Mouse (Mus musculus) heart, adult 18-20 months (tissue): ENCODE data around the gene Pfas. TPM values are rescaled to one million over a fixed set of nuclear protein-coding genes. Genes with fewer than 3 reads are reported as not detected.

Experiments used
- DNase-seq, 2 experiments: peaks; one replicate each; pipeline ENCODE4 v3.0.0; 2021 to 2022; ENCODE audit warnings: mixed read lengths in 1 of 2
- total RNA-seq, 2 experiments: library from RNA; stranded (reverse); gene quantifications; 2 replicates each; pipeline ENCODE4 v1.2.3; 2021

Pfas gene
- total RNA-seq, 2 experiments from 2014 or later, result 5.4 to 6.2 TPM

DNA sequence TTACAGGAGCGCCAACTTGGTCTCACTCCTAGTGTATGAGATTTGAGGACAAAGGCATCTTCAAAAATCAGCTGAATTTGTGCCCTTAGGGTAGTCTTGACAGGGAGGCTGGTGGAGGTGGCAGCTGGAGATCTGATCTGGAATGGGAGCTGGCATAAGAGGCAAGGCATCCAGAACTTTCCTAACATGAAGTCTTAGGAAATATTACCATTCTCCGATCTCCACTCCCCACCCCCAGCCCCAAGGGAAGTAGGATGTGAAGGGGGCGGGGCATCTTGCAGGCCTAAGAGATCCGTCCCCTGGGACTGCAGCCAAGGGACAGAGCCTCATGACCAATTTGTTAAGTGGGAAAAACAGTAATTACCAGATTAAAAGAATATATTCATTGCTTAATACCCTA lies 38.0 kb downstream of the Pfas start:
- DNase-seq, result peak; percentile 56 to 62

DNA sequence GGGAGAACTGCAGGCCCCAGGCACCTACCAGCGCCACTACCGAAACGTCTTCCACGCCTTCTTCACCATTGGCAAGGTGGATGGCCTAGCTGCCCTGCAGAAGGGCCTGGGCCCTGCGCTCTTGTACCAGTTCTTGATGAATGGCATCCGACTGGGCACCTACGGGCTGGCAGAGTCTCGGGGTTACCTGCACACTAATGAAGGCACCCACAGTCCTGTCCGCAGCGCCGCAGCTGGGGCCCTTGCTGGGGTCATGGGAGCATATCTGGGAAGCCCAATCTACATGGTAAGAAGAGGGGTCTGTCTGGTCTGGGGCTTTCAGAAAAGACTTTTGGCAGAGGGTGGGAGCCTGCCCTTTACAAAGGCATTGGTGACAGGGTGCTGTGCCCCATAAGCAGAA lies 39.5 kb downstream of the Pfas start:
- no peak for DNase-seq

DNA sequence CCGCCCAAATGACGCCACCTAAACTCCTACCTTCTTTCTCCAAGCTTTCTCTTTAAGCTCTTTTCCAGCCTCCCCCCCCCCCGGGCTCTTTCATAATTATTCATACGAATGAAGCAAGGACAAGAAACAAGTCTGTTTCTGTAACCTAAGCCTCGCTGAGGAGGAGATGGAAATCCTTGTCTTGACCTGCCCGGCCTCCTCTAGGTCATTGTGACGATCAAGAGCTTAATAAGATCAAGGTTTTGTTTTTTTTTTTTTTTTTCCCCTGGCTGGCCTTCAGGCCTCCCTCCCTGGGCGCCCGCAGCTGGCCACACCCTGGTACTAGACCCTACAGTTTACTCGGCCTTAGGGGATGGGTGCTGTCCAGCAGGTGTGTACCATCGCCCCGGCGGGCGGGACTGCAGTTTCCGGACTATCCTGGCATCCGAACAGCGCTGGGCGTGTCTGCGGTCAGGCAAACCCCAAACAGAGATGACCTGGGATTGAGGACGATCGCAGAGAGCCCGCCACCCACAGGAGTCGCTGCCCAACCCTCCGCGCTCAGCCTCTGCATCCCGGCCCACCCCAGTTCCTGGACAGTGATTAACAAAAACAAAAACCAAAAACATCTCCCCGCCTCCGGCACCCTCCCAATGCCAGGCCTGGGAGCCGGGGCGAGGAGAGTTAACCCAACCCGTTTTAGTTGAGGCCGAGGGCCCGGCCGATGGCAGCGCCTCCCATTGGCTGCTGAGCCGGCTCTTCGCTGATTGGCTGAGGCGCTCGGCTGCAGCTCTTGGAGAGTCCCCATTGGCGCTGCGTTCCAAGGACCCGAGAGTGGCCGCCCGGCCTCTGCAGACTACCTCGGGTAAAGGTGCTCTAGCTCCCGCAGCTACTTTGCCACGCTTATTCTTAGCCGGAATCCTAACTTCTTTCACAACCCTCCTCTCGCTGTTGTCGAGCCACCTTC lies 40.6 kb downstream of the Pfas start, which contains the start of gene Slc25a35:
Slc25a35 (plus strand) TSS at position 795 of the 946 bp plus-strand sequence.
- peak; percentile 92 to 96 for DNase-seq

DNA sequence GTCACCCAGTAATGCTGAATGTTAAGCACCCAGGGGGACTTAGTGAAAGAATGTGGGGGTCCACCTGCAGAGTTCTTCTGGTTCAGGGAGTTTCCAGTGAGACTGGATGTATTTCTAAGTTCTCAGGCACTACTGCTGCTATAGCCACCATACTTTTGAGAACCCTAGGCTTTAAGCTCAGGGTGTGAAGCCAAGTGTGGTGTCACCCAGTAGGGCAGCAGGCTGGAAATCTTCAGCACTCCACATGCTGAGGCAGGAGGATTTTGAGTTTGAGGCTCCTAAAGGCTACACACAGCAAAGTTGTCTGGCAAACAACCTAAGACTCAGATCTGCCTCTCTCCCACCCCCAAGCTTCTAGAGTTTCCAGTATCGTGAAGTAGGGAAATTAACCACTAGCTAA lies 41.7 kb downstream of the Pfas start:
- DNase-seq, result no peak

DNA sequence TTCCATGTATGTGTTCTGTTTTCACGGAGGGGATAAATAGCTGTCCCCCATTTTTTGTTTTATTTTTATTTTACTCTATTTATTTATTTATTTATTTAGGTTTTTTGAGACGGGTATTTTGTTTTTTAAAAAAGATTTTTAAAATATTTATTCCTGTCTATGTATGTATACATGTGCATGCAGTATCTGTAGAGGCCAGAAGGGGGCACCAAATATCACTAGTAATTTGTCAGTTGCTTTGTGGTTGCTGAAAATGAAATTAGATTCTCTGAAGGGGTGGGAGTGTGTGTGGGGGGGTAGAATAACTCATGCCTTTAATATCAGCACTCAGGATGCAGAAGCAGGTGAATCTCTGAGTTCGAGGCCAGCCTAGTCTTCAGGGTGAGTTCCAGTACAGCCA lies 42.4 kb downstream of the Pfas start:
- DNase-seq, result peak; percentile 60 to 82

DNA sequence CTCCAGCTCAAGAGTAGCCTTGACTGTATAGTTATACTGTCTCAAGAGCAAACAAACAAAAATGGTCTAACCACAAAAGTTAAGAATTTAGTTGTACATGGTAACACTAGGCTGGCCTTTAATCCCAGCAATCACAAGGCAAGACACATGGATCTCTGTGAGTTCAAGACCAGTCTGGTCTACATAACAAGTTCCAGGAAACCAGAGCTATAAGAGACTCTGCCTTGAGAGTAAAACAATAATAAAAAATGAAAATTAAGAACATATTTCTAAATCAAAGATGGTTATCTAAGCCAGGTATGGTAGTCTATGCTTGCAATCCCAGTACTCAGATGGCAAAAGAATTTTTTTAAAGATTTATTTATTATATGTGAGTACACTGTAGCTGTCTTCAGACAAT lies 43.2 kb downstream of the Pfas start:
- DNase-seq, result no peak

DNA sequence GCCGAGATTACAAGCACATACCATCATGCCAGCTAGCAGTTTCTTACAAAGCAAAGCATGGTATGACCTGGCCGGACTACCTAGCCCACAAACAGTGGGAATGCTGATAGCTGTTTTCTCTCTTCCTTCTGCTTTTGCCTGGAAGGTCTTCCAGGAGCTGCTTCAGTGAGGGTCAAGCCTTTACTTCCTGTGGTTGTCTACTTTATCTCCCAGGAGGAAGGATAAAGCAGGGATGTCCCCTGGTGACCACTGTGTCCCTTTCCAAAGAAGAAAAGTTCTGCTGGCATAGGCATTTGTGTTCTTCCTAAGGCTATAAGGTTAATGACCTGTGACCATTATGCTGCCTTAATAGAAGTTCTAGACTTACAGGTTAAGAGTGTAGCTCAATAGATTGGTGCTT lies 44.9 kb downstream of the Pfas start:
- DNase-seq, result no peak

DNA sequence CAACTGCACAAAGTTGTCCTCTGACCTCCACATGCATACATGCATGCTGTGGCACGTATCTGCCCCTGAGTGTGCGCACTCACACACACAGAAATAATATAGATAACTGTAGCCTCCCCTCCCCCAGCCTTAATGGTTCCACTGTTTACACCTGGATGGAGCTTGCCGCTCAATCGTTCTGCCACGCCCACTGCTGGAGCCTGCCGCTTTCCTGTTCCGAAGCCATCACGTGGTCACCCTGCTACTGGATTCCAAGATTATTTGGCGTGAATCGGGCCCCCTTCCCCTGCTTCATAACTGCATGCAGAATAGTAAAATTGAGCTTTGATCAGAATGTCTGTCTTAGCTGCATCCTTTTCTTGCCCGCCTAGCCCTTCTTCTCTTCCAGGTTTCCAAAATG lies 46.1 kb downstream of the Pfas start:
- DNase-seq, result peak in 1 of 2 experiments; percentile 20

DNA sequence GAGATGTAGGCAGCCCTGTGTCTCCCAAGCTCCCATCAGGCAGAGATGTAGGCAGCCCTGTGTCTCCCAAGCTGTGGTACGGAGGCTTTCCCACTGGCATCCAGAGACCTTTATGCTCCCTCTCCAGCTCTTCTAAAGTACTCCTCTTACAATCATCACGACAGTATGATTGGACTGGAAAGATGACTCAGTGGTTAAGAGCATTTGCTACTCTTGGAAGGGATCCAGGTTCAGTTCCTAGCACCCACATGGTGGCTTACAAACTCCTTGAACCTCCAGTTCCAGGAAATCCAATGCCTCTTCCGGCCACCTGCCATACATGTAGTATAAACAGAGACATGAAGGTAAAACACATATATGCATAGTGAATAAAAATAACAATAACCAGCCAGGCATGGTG lies 46.7 kb downstream of the Pfas start:
- DNase-seq, result no peak

DNA sequence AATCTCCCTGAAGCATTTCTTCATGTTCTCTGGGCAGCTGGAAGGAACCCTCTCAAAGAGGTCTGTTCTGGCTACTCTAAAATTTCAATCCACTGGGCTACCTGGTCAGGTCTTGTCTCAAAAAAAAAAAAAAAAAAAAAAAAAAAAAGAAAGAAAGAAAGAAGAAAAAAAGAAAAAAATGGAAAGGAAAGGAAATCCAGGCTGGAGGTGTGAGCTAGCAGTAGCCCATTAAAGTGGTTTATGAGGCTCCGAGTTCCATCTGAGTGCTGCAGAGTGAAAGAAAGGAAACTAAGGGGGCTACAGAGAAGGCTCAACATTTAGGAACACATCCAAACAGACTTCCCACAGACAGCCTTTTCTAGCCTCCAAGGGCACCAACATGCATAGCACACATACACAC lies 50.3 kb downstream of the Pfas start:
- no peak for DNase-seq

DNA sequence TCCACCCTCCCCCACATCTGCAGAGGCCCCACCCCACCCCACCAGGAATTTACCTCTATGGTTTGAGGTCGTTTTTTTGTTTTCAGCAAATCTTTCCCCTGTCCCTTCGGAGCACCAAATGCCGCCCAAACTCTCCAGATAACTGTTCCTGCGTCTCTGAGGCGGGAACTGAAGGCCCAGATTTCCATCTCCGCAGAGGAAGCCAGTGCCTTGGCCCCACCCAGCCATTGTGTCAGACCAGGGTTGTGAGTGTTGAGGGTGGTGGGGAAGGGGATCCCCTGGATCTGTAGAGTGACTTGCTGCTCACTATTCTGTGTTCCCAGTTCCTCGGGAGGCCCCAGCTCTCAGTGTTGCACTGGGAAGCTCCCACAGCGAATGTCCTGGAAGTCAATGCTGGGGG lies 51.0 kb downstream of the Pfas start, which contains the start of gene Arhgef15:
Arhgef15 (minus strand) TSS at position 173 of the 400 bp plus-strand sequence.
- peak in 1 of 2 experiments; percentile 65 for DNase-seq

DNA sequence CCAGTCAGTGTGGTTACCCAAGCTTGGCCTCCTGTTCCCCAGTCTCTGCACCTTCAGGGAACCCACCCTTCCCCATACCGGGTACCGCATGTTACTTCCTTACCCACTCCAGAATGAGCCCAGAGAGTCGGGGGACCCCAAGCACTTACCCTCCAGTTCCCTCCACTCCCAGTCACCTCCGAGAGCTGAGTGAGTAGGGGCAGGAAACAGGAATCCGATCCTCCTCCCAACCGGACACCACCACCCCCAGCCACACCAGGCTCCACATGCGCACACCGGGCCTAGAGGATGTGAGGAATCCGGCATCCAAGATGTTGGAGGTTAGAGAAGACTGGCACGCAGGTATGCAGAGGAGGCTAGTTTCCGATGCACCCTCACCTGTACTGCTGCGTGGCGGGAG lies 51.6 kb downstream of the Pfas start:
- peak in 1 of 2 experiments; percentile 74 for DNase-seq

DNA sequence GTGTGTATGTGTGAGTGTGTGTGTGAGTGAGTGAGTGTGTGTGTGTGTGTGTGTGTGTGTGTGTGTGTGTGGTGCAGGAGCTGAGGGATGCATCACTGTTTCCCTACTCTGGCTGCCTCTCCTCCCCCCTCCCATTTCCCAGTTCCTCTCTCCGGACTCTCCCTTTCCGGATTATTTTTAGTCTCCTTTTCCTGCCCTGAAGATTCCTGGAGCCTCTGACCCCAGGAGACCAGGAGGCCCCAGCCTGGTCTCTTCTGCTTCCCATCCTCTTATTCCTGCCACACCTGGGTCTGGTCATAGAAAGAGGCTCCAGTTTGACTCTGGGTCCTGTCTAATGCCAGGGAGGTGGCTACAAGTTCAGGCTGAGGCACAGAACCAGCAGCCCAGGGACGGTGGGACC lies 52.2 kb downstream of the Pfas start:
- DNase-seq, result peak; percentile 58 to 81

DNA sequence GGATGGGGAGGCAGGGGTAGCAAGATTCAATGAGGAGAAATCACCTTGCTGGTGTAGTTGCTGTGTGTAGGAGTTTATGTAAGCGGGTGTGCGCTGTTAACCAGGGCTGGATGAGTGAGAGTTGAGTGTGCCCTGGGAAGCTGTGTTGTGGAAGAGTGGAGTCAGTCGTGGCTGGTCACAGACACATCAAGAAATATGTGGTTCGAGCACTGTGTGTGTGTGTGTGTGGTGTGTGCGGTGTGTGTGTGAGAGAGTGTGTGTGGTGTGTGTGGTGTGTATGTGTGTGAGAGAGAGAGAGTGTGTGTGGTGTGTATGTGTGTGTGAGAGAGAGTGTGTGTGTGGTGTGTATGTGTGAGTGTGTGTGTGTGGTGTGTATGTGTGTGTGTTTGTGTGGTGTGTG lies 52.8 kb downstream of the Pfas start:
- no peak for DNase-seq

DNA sequence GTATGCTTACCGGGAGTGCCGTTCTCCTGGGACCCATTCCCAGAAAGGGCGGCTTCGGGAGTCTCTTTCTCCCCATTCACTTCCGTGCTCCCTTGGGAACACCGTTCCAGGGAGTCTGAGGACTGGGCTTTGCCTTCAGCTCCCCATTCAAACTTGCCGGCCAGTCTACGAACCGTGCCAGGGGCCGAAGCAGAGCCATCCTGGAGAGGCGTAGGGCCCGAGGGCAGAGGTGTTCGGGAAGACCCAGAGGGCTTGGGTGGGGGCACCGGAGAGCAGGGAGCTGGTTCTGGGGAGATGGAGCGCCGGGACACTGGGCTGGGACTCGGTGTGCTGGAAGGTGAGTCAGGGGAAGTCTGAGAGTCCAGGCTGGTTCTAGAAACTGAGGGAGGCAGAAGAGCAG lies 53.9 kb downstream of the Pfas start:
- peak in 1 of 2 experiments; percentile 37 for DNase-seq

DNA sequence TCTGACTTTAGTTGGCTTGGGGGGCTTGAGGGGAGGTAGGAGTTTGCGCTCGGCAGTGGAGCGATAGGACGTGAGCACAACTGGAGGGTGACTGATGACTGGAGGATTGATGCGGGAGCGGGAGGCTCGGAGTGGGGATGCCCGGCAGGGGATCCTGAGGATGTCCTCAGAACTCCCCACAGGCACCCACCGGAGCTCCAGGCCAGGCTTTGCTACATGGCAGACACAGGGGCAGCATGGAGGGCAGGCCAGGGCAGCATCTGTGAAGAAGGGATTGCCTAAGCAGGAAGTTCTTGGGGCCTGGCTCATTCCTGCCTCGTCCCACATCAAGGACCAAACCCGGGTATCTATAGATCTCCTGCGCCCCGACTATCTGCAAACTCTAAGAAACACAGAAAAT lies 54.4 kb downstream of the Pfas start:
- DNase-seq, result no peak

DNA sequence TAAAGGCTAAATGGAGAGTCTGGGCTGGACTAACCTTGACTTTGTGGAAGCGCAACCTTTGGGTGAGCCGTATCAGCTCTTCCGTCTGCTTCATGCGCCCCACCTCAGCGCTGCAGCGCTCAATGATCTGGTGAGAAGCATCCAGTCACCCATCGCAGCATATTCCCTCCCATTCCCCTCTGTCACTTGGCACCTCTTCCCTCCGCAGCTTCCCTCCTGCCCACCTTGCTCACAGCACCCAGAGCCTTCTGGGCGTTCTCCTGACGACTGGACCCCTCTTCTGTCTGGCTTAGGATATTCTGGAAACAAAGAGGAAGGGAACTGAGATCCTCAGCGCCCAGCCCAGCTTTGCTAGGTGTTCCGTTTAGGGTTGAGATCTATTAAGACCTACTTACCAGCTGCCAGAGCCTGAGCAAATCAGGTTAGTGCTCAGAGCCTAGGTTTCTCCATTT lies 60.7 kb downstream of the Pfas start:
- no peak for DNase-seq

DNA sequence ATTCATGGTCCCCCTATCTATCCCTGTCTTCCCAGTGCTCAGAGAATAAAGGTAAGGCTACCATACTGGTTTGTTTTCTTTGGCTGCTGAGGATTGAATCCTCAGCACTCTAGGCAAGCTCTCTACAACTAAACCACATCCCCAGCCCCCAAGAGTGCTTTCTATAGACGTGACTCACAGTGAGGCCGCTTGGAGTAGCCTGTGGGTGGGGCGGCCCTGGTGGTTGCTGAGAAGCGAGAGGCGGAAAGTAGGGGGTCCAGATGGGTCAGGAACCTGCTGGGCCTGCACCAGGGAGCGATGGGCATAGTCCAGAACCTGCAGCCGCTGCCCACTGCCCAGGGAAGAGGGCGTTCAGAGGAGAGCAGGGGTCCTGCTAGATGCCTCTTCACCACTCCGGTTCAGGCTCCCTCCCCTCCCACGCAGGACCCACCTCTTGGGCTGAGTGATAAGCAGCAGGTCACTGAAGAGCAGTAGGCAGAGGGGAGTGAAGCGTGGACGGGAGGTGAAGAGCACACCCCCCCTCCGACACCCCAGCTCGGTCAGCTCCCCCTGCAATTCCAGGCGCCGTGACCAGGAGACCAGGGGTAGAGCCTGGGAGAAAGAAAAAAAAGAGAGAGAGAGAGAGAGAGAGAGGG lies 61.3 kb downstream of the Pfas start:
- no peak for DNase-seq

DNA sequence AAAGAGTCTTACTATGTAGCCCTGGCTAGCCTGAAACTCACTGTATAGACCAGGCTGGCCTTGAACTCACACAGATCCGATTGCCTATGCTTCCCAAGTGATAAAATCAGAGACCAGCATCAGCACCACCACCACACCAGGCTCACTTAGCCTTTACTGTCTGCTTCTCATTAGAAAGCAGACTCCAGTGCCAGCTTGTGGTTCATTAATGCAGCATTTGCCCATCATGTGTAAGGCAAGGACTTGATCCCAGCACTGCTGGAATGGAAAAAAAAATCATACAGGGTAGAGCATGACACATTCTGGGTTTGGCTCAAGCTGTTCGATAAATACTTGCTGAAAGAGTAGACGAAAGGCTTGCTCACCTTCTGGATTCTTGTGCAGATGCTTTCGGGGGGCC lies 62.3 kb downstream of the Pfas start:
- no peak for DNase-seq

DNA sequence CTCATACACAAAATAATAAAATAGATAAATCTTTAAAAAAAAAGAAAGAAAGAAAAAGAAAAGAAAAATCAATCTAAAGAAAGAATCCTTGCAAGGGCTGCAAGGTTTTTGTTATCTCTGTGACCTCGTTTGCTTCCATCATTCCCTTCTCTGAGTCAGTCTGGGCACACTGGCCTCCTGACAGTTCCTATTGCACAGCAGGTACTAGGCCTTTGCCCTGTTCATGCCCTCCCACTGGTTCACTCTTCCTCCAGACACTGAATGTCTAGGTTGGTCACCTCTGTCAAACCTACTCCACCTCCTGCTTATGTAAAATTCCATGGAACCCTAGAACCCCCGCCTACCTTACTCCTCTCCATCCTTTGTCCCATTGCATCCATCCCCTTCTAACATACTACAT lies 63.0 kb downstream of the Pfas start:
- no peak for DNase-seq

DNA sequence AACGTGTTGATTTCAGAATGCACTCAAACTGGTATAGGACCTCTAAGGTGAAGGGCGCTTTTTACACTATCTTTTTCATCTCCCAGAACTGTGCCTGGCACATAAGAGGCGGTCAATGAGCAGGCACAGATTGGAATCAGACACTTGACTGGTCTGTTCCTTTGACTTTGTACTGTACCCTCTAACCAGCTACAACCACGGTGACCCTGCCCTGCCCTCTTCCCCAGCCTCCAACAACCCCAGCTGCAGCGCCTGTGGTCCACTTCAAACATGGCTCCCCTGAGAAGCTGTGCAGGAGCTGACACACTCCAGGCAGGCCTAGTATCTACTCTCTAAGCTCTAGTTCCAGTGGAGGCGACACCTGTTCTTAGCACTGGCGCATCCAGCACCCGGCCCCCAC lies 65.5 kb downstream of the Pfas start:
- DNase-seq, result no peak

DNA sequence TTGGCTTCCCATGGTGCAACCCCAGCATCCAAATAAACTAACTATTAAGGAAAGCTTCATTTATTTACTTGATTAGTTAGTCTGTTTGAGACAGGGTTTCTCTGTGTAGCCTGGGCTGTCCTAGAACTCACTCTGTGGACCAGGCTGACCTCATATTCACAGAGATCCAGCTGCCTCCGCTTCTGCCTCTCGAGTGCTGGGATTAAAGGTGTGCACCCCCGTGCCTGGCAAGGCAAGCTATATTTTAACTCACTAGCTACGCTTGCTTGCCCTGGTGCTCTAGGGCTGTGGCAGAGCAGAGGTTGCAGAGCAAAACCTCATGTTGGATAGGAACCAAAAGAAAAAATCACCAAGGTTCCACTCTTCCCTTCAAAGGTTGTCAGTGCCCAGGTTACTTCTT lies 67.7 kb downstream of the Pfas start:
- no peak for DNase-seq
